Mouse (Mus musculus) heart, embryonic 12.5 days (tissue): ENCODE measurements around the gene Plekhh3. TPM values are rescaled to one million over a fixed set of nuclear protein-coding genes. Genes with fewer than 3 reads are reported as not detected.

ENCODE experiments used
- ATAC-seq: fragments of 200-750 bp; cut with Nextera tagmentation; 2 replicates; pipeline ENCODE4 v1.8.0; 2017; ENCODE audit warnings: moderate TSS enrichment, moderate library complexity; ENCODE audit not compliant: insufficient number of reproducible peaks, low FRiP score
- H3K27ac ChIP-seq: fragments of 300-500 bp; sonication (generic); 2 replicates; pipeline ENCODE4 v1.5.1; 2016; ENCODE audit warnings: mild to moderate bottlenecking, moderate library complexity; ENCODE audit not compliant: poor library complexity, severe bottlenecking
- H3K27me3 ChIP-seq: fragments of 300-500 bp; sonication (generic); replicated peaks from 2 replicates; pipeline ENCODE4 v1.6.1; 2016; ENCODE audit warnings: mild to moderate bottlenecking, moderate library complexity
- H3K36me3 ChIP-seq: fragments of 300-500 bp; sonication (generic); 2 replicates; pipeline ENCODE4 v1.6.1; 2016; ENCODE audit warnings: mild to moderate bottlenecking, moderate library complexity
- H3K4me1 ChIP-seq: fragments of 300-500 bp; sonication (generic); replicated peaks from 2 replicates; pipeline ENCODE4 v1.6.1; 2016; ENCODE audit warnings: mild to moderate bottlenecking
- H3K4me2 ChIP-seq: fragments of 300-500 bp; sonication (generic); 2 replicates; pipeline ENCODE4 v1.6.1; 2016; ENCODE audit warnings: mild to moderate bottlenecking, moderate library complexity
- H3K4me3 ChIP-seq: fragments of 300-500 bp; sonication (generic); 2 replicates; pipeline ENCODE4 v1.5.1; 2016; ENCODE audit warnings: mild to moderate bottlenecking
- H3K9ac ChIP-seq: fragments of 300-500 bp; sonication (generic); 2 replicates; pipeline ENCODE4 v1.6.1; 2016; ENCODE audit warnings: mild to moderate bottlenecking, moderate library complexity
- H3K9me3 ChIP-seq: fragments of 300-500 bp; sonication (generic); replicated peaks from 2 replicates; pipeline ENCODE4 v1.6.1; 2016; ENCODE audit warnings: mild to moderate bottlenecking, moderate library complexity
- WGBS: fragments of 180-500 bp; shearing (Covaris S2); methylation state at CpG from one replicate; pipeline ENCODE4 v1.1.7; 2016; 5-methylcytosine and 5-hydroxymethylcytosine counted together
- polyA plus RNA-seq: library from polyadenylated mRNA; unstranded; fragments of >200 nt; fragmentation: Nextera tagmentation; extraction: Ambion mirVana; gene quantifications from 2 replicates; pipeline ENCODE4 v1.2.1, GENCODE M21; 2016

Gene Plekhh3
- polyA plus RNA-seq, 1 experiment from 2014 or later: 10.6 TPM

DNA sequence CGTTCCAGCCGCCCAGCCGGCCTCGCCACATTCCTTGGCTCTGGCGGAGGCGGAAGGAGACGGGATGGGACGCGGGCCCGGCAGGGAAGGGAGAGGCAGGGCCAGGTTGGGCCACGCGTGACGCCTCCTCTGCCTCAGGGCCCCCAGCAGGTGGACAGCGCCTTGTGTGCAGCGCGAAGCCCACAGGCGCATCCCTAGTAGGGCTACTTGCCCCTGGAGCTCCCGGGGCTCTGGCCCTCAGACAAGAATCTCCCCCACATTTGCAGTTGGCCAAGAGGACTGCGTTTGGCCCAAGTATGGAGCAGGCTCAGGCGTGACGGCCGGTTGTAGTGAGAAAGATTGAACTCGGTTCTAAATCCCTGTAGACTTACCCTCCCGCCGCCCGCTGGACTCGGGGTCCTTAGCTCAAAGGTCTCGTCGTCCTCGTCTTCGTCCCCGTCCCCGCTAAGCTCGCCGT lies 769 bp downstream of the Plekhh3 start, which contains the start of gene Cntnap1:
Gene Cntnap1, plus strand, starts transcription at position 170 of the 457 bp plus-strand sequence.
- Histone ChIP-seq H3K36me3 (peaks cover 28% of the 10 kb centered on the region), H3K4me3 (peak within 1 kb of the TSS; percentile 73), H3K27me3 (peaks cover 49% of the 10 kb centered on the region), H3K27ac (peak within 1 kb of the TSS; percentile 84), H3K4me2 (peak within 1 kb of the TSS; percentile 89), H3K9ac (peak within 1 kb of the TSS; percentile 83), H3K4me1 (peaks cover 60% of the 10 kb centered on the region), H3K9me3 (no peaks in the 10 kb centered on the region)
- no peak for ATAC-seq
- under 1% methylated on average over 35 of the region's 35 CpGs for WGBS

DNA sequence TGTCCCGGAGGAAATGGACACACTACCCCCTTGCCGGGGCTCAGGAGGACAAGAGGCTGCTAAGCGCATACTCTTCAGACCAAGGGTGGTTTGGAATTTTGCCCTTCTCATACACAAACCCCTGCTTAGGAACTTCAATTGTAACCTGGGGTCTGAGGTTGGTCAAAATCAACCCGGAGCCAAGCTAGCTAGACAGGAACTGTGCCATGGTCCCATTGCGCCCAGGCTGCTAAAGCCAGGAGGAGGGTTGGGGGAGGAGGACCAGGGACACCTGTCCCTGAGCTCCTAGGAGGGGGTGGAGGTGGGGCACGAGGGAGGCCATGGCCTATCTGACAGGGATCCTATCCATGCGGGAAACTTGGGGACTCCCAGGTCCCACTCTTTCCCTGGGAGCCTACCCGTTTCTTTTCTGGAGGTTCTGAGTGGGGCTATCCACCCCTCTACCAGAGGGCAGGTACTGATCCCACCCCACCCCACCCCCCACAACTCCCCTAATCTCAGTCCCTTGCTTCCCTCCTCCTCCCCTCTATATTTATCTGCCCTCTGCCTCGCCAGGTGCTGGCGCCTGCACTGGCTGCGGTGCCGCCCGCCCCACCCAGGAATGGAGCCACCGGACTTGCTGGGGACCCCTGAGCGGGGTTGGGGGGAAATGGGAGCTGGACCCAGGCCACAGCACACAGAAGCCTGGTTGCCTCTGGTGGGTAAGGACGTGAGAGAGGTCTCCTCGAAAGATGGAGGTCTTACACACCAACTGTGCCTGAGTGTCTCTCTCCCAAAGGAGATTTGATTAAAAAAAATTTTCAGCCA lies 1.6 kb downstream of the Plekhh3 start:
- 14% methylated on average over 17 of the region's 17 CpGs for WGBS
- no peak for ATAC-seq
- Histone ChIP-seq H3K9ac (peak overlapping the region; percentile 83), H3K4me2 (peak overlapping the region; percentile 89), H3K27me3 (peaks cover 53% of the 10 kb centered on the region), H3K4me3 (peak overlapping the region; percentile 73), H3K36me3 (peaks cover 37% of the 10 kb centered on the region), H3K27ac (no peak overlapping the region), H3K4me1 (peaks cover 60% of the 10 kb centered on the region), H3K9me3 (no peaks in the 10 kb centered on the region)

DNA sequence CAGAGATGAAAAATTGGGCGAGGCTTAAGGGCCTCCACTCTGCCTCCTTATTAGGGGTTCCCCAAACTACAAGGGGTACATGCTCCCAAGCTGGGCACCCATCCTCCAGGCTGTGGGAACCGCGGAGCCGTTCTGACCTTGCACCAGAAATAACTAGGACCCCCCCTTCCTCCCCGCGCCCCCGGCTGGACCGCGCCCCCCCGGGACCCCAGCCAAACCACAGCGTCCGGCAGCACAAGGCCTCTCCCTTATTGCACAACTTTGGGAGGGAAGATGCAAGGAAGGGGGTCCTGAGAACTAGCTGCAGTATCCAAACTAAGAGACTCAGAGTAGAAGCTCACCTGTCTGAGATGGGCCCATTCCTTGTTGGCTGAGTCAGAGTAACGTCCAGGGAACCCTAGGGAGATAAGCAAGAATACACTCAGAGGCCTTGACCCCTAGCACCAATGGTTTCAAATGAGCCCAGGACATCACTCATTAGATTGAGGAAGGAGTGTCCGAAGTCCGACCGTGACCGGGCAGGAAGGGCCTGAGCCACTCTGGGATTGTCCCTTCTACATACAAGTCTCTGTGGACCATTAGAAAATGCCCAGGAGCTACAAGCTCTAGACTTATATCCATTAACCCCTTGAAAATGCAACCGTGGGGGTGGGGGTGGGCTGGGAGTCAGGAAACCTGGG lies 2.7 kb downstream of the Plekhh3 start:
- peaks cover 60% of the 10 kb centered on the region for H3K4me1 ChIP-seq
- no peak overlapping the region for H3K27ac ChIP-seq
- ATAC-seq: no peak
- no peaks in the 10 kb centered on the region for H3K9me3 ChIP-seq
- no peak overlapping the region for H3K9ac ChIP-seq
- peak overlapping the region; percentile 89; the same call in 1 of the 2 replicates for H3K4me2 ChIP-seq
- no peak overlapping the region for H3K4me3 ChIP-seq
- H3K27me3 ChIP-seq: peaks cover 63% of the 10 kb centered on the region
- 68% methylated on average over 17 of the region's 18 CpGs for WGBS
- peaks cover 48% of the 10 kb centered on the region for H3K36me3 ChIP-seq

DNA sequence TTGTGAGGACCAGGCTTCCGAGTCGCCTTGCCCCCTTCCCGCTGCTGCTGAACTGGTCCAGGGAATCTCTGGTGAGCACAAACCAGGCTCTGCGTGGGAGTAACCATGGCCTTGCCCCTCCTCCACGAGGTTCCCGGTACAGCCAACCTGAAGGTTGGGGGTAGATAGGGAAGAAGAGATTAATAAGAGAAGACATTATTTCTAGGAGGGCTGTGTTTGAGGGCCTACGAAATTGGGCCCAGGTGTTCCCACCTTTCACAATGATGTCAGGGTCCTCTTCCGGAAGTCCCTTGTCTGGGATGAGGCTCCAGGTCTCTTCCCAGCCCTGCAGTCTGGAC lies 3.2 kb downstream of the Plekhh3 start:
- Histone ChIP-seq H3K9me3 (no peaks in the 10 kb centered on the region), H3K9ac (no peak overlapping the region), H3K4me3 (no peak overlapping the region), H3K27me3 (peaks cover 68% of the 10 kb centered on the region), H3K4me2 (no peak overlapping the region), H3K36me3 (peaks cover 53% of the 10 kb centered on the region), H3K27ac (no peak overlapping the region), H3K4me1 (peaks cover 55% of the 10 kb centered on the region)
- 63% methylated on average over 8 of the region's 8 CpGs for WGBS
- ATAC-seq: no peak

DNA sequence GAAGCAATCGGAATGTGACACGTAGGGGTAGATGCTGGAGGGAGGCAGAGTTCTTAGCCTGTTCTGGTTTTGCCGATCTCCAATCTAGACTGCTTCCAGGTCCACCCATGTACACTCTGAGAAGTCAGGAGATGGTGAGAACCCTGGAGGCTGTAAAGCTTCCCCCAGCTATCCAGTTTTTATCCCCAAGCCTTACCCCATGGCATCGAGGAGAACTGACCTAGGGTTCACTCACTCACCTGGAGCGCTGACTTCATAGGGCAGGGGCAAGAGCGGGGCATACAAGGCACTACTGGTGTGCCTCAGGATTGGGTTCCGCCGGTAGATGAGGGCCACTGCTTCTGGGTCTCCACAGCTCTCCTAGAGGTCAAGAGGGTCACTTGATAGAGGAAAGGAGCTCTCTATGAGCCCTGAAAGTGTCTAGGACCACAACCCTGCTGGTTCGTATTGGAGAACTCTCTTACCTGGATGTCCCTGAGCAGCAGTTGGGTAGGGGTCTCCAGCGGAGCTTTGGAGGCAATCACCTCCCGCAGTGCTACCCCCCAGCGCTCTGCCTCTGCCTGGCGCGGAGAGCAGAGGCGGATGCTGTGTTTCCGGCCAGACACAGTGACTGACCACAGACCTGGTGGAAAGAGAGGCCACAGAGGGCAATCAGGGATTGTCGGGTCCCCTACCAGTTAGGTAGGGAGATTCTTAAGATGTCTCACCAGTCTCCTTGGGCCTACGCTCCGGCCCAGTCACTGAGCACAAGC lies 3.8 kb downstream of the Plekhh3 start:
- Histone ChIP-seq H3K4me1 (peaks cover 52% of the 10 kb centered on the region), H3K4me3 (no peak overlapping the region), H3K9ac (no peak overlapping the region), H3K9me3 (no peaks in the 10 kb centered on the region), H3K27ac (no peak overlapping the region), H3K4me2 (no peak overlapping the region), H3K27me3 (peaks cover 71% of the 10 kb centered on the region), H3K36me3 (peaks cover 58% of the 10 kb centered on the region)
- ATAC-seq: no peak
- WGBS: 58% methylated on average over 19 of the region's 19 CpGs

DNA sequence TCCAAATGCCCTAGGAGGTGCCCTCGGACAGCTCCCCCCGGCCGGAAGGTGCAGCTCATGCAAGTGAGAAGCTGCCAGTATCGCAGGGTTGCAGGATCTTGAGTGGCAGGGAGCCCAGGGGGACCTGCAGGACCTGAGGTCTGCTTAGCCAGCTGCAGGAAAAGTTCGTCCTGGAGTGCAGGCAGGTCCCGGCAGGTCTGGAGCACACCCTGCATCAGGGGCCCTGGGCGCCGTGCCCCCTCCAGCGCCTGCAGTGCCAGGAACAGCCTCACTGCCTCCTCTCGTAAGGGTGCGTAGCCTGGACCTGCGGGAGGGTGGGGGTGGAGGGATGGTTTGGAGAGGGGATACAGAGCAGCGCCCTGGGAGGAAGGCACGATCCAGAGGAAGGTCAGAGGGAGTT lies 4.8 kb downstream of the Plekhh3 start:
- Histone ChIP-seq H3K4me3 (no peak overlapping the region), H3K4me1 (peaks cover 45% of the 10 kb centered on the region), H3K9me3 (no peaks in the 10 kb centered on the region), H3K27ac (no peak overlapping the region), H3K4me2 (no peak overlapping the region), H3K27me3 (peaks cover 81% of the 10 kb centered on the region), H3K36me3 (peaks cover 69% of the 10 kb centered on the region), H3K9ac (no peak overlapping the region)
- ATAC-seq: no peak
- 70% methylated on average over 14 of the region's 14 CpGs for WGBS

DNA sequence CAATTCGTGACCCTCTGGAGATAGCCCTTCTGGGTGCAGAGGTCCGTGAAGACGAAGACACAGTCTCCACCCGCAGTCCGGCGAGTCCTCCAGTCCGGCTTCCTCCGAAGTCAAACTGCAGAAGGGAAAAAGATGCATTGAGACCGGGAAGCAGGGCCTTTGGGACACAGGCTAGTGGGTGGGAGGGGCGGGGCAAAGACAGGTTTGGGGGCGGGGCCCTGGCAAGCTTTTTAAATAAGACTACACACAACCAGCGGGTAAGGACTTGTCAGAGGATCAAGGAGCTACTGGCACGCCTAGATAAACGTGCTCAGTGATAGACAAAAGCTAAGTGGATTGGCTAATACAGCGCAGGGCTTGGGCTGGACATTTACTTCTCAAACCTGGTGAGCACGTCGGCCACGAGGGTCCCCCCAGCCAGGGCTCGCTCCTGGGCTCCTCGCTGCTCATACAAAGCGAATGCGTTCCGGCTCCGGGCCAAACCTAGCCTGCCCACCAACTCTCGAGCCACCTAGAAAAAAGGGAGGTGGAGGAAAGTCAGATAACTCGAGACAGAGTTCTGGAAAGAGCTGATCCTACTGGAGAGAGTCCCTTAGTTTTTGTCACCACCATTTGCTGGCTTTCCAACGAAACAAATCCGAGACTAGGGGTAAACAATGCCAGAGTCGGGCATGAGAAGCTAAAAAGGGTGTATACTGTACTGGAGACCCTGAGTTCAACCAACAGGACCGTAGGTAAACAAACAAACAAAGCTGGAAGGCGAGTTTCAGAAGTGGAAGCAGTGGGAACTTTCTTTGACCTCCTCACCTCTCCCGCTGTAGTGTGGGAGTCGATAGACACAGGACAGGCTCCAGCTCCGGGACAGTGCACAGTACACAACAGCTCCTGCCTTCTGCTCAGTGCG lies 6.2 kb downstream of the Plekhh3 start:
- H3K4me2 ChIP-seq: peak overlapping the region; percentile 68
- 27% methylated on average over 35 of the region's 35 CpGs for WGBS
- peaks cover 40% of the 10 kb centered on the region for H3K4me1 ChIP-seq
- ATAC-seq: no peak
- H3K27me3 ChIP-seq: peaks cover 86% of the 10 kb centered on the region
- no peak overlapping the region for H3K27ac ChIP-seq
- H3K9me3 ChIP-seq: no peaks in the 10 kb centered on the region
- H3K36me3 ChIP-seq: peaks cover 75% of the 10 kb centered on the region
- H3K4me3 ChIP-seq: peak overlapping the region; percentile 34
- H3K9ac ChIP-seq: 0 out of 2 replicates have a peak overlapping the region, but pooled peaks have one; percentile 5

DNA sequence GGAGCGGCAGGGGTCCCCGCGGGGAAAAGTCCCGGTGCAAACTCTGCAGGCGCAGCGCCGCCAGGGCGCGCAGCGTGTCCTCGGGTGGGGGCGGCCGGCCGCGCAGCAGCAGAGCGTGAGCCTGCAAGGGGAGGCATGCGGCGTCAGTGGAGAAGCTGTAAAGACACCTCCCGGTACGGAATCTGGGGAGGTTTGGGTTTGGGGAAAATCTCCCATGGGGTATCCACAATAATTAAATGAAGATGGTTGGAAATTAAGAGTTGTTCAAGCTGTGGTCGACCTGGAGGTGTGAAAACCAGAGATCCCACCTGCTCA lies 6.8 kb downstream of the Plekhh3 start:
- Histone ChIP-seq H3K4me3 (peak overlapping the region; percentile 34), H3K9me3 (no peaks in the 10 kb centered on the region), H3K36me3 (peaks cover 75% of the 10 kb centered on the region), H3K9ac (peak overlapping the region; percentile 65), H3K27ac (no peak overlapping the region), H3K27me3 (peaks cover 81% of the 10 kb centered on the region), H3K4me2 (peak overlapping the region; percentile 68), H3K4me1 (peaks cover 33% of the 10 kb centered on the region)
- ATAC-seq: no peak
- WGBS: 29% methylated on average over 21 of the region's 21 CpGs

DNA sequence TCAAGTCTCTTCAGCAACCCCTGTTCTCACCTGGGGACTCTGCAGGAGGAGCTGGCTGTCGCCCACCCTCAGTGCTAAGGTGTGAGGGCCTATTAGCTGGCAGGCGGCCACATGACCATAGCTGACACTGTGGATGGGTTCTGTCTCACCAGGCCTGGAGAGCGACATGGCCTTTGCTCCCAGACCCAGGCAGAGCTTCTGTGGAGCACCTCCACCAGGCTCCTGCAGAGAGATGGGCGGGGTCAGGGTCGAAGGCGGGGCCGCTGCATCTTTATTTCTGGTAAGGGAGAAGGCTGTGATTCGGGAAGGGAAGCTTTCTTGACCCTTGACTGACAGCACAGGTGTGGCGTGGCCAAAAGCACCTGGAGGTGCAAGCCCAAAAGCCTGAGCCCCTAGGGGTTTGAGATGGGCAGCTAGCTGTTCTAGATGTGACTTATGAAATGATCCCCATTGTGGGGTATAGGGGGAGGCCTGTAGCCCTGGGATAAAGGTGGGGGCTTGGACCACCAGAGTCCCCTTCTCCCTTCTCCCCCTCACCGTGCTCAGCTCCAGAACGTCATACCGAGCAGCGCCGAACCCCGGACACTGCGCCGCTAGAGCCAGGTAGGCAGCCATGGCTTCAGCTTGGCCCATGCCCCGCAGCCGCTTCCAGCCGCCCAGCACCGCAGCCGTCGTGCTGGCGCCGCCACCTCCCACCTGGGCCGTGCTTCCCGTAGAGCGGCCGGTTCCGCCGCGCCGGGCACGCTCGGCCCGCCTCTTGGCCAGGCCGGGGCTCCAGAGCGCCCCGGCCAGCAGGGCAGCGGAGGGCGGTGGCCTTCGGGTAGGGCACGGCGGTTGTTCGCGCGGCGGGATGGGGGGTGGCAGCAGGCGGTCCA lies 7.4 kb downstream of the Plekhh3 start:
- H3K4me3 ChIP-seq: peak overlapping the region; percentile 34
- no peak for ATAC-seq
- H3K27me3 ChIP-seq: peaks cover 75% of the 10 kb centered on the region
- H3K4me2 ChIP-seq: peak overlapping the region; percentile 68
- peak overlapping the region; percentile 65 for H3K9ac ChIP-seq
- H3K27ac ChIP-seq: no peak overlapping the region
- no peaks in the 10 kb centered on the region for H3K9me3 ChIP-seq
- peaks cover 28% of the 10 kb centered on the region for H3K4me1 ChIP-seq
- peaks cover 75% of the 10 kb centered on the region for H3K36me3 ChIP-seq
- 34% methylated on average over 49 of the region's 49 CpGs for WGBS

DNA sequence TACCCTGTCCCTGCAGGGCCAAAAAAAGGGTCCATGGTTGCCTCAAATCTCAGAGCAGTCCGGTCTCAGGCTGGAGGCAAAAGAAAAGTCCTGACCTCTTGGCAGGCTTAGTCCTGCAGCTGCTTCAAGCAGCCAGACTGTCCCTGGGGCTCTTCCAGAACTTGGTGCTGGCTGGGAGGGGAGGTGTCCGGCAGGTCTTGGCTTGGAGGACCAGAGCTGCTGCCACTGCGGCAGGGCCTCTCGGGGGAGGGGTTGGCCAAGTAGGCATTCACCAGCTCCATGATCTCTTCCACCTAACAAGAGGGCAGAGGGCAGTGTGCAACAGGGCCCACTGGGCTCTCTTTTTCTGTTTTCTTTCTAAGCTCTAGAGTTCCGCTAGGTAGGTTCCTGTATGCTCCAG lies 8.4 kb downstream of the Plekhh3 start:
- Histone ChIP-seq H3K36me3 (peaks cover 68% of the 10 kb centered on the region), H3K4me1 (peaks cover 20% of the 10 kb centered on the region), H3K4me3 (no peak overlapping the region), H3K27me3 (peaks cover 66% of the 10 kb centered on the region), H3K9me3 (no peaks in the 10 kb centered on the region), H3K9ac (no peak overlapping the region), H3K27ac (no peak overlapping the region), H3K4me2 (no peak overlapping the region)
- WGBS: 73% methylated on average over 5 of the region's 5 CpGs
- ATAC-seq: no peak
